Mouse (Mus musculus) large intestine, adult 2 months (tissue): Measurements from ENCODE around the gene Ccdc155. TPM values are rescaled to one million over a fixed set of nuclear protein-coding genes. Genes with fewer than 3 reads are reported as not detected.
"Not testable (repeated sequence)": the region's sequence is repeated elsewhere in the genome, so short reads cannot be mapped to it uniquely, and the experiment has no call there.

Experiments
- DNase-seq: peaks from one replicate; pipeline ENCODE4 v3.0.0-alpha.2; 2012; ENCODE audit warnings: low read depth, low spot score
- WGBS: fragments of 180-500 bp; shearing (Covaris S2); methylation state at CpG from one replicate; pipeline ENCODE4 v1.1.7; 2018; 5-methylcytosine and 5-hydroxymethylcytosine counted together
- polyA plus RNA-seq: library from polyadenylated mRNA; depleted of rRNA; stranded (reverse); fragments of >200 nt; gene quantifications from 2 replicates; pipeline ENCODE4 v1.2.3, GENCODE M21; 2012

Gene Ccdc155
- polyA plus RNA-seq, 1 experiment: 0.09 TPM

DNA sequence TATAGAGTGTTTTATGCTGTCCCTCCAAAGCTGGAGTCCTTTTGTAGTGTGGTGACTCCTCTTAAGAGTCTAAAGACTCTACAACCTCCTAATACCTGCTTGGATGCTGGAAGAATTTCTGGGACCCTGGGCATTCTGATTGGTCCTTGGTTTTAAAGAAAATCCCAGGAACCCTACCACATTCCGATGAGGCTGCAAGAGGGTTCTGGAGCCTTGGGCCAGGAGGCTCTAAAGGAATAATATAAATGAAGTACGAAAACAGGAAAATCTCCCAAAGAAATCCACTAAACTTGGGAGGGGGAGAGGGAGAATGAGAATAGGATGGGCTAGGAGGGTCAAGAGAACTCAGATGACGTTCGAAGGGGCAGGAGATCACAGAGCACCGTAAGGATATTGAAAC, 51.1 kb downstream of the Ccdc155 start:
- DNase-seq: no peak
- under 1% methylated on average over 5 of the region's 5 CpGs for WGBS

DNA sequence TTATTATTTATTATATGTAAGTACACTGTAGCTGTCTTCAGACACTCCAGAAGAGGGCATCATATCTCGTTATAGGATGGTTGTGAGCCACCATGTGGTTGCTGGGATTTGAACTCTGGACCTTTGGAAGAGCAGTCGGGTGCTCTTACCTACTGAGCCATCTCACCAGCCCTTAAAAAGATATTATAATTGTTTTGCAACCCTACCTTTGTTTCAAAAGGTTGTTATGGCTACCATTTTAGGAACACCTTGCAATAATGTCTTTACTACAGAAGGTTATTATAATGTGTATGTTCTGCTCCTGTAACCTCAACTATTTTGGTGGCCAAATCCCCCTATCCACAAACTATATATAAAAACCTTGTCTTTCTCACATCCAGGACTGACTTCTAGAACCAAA, 51.6 kb downstream of the Ccdc155 start:
- 57% methylated on average over 2 of the region's 2 CpGs for WGBS
- DNase-seq: not testable (repeated sequence)

DNA sequence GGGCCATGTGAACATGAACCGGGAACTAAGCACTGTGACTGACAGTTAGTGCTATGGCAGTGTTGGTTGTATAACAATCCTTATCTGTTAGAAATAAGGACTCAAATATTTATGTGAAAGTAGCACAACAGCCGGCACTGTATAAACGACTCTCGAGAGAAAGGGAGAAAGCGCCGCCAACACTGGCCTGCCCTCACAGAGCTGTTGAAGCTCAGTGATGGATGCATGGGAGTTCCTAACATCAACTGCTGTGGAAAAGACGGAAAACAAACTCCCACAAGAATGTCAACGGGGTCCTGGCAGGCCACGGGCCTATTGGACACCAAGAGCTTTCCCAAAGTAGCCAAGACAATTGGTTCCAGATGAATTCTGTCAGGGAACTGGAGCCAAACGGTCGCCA, 53.4 kb downstream of the Ccdc155 start:
- no peak for DNase-seq
- WGBS: 63% methylated on average over 11 of the region's 11 CpGs

DNA sequence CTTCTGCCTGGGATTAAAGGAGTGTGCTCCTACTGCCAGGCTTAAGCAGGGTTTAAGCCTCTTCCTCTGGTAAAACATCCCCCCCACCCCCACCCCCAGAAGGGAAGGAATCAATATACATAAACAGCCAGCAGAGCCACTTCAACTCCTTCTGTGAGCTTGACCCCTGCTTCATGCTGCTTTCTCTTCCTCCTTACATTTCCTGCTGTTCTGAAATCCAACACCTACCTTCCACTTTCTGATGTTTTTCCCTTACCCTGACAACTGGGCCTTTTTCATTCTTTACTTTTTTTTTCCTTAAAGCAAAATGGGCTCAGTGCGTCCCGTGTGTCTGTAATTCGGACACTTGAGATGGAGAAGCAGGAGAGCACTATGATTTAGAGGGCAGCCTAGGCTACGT, 54.4 kb downstream of the Ccdc155 start:
- WGBS: 78% methylated on average over 4 of the region's 4 CpGs
- DNase-seq: no peak

DNA sequence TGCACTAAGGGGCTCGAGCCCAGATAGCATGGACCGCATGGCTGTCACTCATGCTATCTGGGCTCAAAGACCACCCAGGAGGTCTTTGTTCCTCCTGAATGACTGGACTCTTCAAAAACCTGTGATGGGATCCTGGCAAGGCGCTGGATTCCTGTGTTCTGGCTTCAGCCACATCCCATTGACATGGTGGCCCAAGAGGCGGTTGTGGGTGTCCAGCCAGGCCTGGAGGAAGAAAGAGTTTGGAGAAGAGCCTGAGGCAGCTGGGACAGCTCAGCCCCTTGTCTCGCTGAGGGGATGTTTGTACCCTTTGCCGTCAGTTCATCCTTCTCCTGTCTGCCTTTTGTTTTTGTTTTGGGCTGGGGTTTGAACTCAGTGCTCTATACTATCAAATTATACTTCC, 55.1 kb downstream of the Ccdc155 start:
- DNase-seq: no peak
- WGBS: 83% methylated on average over 6 of the region's 6 CpGs

DNA sequence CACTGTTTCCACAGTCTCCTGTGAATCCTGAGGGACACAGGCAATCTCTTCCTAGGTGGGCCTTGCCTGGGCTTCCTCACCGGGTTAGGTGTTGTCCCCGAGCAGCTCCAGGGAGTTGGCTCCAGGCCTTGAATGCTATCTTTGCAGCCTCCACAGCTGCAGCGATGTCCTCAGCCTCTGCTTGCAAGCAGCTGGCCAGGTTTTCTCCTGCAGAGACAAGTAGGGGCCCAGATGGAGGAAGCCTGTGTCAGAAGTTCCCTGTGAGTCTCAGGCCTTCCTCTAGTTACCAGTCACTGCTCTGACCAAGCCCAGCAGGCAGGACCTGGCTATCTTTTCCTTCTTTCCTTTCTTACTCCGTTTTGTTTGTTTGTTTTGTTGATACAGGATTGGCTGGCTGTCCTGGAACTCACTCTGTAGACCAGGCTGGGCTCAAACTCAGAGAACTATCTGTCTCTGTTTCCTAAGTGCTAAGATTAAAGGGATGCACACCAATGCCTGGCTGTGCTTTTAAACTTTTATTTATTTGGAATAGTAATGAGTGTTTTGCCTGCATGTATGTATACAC, 56.1 kb downstream of the Ccdc155 start:
- WGBS: 56% methylated on average over 4 of the region's 4 CpGs
- no peak for DNase-seq

DNA sequence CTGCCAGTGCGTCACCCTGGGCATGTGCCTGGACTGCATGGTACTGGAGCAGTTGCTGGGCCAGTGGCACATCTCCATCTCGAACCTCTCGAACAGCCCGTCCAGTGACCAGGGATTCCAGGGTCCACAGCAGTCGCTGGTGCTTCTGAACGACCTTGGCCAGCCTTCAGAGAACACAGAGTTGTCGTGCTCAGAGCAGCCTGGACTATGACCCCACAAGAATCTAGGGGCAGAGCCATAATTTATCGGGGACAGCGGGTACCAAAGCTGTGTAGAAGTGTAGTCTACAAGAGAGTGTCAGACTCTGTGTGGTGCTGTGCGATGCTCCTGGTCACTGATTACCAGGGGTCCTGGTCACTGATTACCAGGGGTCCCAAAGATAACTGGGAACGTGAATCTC, 56.8 kb downstream of the Ccdc155 start:
- no peak for DNase-seq

DNA sequence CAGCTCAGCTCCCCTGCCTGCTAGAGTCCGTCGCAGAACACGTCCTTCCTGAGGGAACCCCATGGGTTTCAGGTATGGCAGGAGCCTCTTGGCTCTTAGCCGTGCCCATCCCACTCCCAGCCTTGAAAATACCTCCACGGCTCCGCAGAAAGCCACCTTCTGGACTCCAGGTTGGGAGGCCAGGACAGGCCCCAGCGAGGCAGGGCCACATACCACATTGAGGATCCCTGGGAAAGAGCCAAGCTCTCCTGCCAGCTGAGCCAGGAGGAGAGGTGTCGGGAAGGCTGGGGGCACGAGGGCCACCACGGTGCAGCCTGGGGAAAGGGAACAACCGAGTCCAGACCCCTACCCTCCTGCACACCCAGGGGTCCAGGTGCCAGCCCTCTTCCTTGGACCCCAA, 57.4 kb downstream of the Ccdc155 start:
- DNase-seq: no peak

More for the DNA sequence above, 56.8 kb downstream of the Ccdc155 start:
- 83% methylated on average over 11 of the region's 11 CpGs for WGBS

DNA sequence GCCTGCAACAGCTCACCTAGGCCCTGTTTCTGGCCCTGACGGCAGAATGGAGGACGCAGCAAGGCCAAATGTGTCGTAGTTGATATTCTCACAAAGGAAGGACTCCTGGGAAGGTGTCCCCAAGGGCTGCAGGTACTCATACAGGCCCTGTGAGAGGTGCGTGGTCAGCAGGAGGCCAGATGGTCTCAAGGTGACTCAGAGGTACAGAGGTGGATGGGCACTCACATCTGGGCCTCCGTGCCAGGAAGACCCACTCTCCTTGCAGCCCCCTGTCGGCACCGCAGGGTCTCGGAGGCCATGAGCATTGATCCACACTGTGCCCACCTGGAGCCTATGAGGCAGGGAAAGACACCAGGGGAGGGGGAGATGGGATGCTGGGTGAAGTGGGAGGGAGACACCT, 59.2 kb downstream of the Ccdc155 start:
- 95% methylated on average over 8 of the region's 8 CpGs for WGBS
- DNase-seq: no peak

More for the DNA sequence above, 57.4 kb downstream of the Ccdc155 start:
- 94% methylated on average over 11 of the region's 11 CpGs for WGBS

DNA sequence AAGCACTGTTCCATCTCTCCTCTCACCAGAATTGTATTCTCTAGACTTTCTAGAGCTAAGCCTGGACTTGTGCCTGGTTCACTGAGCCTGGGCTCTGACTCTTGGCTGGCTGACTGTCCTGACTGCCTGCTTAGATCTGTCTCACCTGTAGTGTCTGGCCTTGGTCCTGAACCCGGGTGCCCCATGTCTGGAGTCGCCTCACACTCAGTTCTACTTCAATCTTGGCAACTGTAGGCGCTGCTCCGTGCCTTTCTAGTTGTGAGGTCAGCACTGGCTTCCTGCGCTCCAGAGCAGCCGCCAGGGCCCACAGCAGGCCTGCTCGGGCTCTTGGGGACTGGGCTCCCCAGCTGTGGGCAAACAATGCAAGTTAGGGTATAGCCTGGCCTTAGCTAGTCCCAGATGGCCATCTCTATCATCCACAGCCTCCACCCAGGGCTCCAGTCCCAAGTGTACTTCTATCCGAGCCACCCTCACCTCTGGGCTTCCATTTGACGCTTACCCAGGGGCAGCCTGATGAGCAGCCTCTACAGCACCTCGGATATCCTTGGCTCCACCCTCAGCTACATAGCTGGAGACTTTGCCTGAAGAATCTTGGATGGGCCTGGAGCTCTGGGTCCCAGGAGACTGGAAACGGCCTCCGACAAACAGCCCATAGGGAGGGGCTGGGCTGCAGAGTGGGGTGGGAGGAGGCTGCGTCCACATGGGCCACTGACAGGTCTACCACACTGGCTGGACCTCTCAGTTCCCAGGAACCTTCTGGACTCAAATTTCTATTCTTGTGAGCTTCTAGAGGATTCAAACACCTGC, 60.1 kb downstream of the Ccdc155 start:
- WGBS: 88% methylated on average over 13 of the region's 13 CpGs
- DNase-seq: no peak

DNA sequence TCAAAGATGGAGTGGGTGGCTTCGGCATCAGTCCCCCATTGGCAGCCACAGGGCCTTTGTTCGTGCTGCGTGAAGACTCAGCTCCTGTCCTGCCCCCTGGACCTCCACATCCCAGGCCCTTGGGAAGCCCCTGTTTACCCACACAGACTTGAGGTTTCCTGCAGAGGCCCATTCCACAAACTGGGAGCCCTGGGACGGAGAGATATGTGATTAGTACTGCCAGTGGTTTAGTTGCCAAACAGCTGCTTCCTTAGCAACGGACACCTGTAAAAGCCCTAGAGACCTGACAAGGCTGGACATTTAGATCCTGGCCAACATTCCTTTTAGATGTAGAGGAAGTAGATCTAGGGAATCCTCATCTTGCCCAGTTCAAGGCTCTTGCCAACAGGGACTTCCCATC, 62.8 kb downstream of the Ccdc155 start:
- no peak for DNase-seq
- 93% methylated on average over 5 of the region's 5 CpGs for WGBS

DNA sequence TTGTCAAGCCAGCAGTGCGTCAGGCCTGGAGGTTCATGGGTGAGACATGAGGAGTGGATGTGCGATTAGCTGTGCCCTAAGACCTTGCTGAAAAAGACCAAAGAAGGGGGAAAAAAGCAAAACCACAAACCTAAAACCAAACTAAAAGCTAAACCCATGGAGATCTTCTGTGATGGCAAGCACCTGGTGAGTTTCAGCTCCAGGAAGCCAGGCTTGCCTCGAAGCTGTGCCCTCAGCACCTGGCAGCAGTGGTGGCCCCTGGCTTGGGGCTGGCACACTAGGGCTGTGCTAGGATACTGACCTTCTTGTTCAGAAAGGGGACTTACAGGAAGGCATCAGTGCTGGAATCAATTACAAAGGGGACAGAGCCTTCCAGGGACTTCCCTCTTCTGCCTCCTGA, 63.4 kb downstream of the Ccdc155 start:
- 88% methylated on average over 3 of the region's 3 CpGs for WGBS
- no peak for DNase-seq

DNA sequence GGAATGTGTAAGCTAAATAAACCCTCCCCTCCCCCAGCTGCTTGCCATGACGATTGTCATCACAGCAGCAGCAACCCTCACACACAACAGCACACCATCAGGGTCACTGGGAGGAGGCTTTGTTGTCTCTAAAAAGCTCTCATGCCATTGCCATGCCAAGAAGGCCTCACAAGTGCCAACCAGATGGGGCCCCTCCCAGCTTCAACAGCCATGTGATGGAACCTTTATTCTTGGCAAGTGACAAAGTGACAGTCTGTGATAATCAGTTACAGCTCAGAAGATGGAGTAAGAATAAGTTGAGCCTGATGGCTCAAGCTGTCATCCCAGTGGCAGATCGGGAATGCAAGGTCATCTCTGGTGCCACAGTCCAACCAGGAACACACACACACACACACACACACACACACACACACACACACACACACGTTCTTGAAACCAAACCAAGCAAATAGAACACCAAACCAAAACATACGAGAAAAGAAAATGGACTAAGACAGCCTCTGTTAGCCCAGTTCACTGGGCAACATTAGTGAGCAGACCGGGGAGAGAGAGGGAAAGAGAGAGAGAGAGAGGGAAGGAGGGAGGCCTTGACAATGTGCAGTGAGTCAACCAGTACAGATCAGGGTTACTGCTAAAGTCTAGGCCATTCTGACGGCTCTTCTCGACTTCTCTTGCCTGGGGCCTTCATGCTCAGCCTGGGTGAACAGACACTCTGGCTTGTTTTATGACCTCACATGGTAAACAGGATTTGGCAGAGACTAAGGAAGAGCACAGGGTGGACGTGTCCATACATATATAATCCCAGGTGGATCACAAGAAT, 64.6 kb downstream of the Ccdc155 start:
- DNase-seq: no peak
- 66% methylated on average over 8 of the region's 8 CpGs for WGBS

DNA sequence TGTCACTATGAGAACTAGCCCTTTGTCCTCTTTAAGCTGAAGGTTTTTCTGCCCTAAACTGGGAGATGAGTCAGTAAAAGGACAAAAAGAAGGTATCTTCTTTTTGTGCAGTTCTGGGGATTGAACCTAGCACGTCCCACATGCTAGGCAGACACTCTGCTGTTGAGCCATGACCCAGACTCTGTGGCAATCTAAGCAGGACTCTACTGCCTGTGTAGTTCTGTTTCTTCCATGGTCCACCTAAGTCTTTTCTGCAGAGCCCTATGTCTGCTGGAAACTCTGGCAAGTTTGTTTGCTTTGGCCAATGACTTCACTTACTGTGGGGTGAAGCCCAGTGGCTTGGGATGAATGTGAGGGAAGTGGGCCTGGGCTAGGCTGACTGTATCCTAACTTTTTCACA, 66.3 kb downstream of the Ccdc155 start:
- DNase-seq: no peak
- 100% methylated on average over 1 of the region's 1 CpGs for WGBS

DNA sequence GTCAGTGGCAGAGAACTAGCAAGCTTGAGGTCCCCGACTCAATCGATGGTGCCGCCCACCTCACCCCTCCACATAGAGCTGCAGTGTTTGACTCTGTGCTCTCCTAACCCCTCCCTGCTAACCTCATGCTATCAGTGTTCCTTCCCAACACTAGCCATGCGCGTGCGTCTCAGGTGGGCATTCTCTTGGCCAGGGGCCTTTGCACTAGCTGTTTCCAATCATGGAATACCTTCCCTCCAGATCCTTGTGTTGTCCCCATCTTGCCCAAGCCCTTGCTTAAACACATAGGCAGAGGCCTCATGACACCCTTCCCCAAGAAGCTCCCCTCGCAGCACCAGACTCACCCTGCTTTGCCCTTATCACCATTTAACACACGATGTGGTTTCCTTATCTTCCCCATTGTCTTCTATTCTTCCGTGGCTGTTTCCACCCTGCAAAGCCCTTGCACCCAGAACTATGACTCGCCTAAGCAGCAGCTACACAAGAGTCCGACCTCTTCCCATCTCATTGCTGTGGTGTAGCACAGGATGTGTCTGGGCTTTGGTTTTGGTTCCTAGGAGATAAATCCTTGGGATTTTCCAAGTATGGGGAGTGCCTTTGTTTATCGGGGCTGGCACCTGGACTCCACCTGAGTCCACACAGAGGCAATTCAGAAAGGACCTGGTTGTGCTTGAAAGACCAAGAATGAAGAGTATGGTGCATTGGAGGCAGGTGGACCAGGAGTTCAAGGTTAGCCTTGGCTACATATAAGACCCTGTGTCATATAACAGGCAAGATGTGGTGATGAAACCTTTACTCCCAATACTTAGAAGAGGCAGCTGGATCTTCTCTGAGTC, 67.3 kb downstream of the Ccdc155 start:
- WGBS: 59% methylated on average over 12 of the region's 12 CpGs

DNA sequence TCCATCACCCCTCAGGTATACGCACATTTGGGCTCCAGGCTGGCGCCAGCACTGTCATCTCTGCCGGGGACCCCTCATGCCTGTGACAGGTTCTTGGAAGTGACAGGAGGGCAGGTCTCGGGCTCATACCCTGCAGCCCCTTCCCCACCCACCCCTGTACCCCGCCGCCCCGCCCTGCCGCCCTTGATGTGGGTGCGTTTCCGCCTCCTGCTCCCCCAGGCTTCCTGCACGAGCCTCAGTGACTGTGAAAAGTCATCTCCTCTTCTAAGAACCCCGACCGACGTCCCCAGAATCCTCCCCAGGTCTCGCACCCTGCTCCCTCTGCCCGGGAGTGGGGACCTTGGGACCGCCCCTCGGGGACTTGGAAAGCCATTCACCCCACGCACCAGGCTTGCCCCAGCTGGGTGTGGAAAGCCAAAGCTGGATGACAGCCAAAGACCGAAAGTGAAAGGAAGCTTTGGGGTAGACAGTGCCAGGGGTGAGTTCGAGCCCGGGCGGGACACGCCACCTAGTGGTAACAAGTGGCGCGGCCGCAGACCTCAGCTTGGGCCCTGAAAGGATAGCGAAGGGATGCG, 68.6 kb downstream of the Ccdc155 start, which contains the start of the genes Gm45713 and Flt3l:
Gene Gm45713, minus strand, starts transcription at position 239 of the 575 bp plus-strand sequence.
Gene Flt3l, minus strand, starts transcription at position 440 of the 575 bp plus-strand sequence.
- peak; percentile 95 for DNase-seq
- 2% methylated on average over 29 of the region's 29 CpGs for WGBS

More for the DNA sequence above, 67.3 kb downstream of the Ccdc155 start:
- no peak for DNase-seq

DNA sequence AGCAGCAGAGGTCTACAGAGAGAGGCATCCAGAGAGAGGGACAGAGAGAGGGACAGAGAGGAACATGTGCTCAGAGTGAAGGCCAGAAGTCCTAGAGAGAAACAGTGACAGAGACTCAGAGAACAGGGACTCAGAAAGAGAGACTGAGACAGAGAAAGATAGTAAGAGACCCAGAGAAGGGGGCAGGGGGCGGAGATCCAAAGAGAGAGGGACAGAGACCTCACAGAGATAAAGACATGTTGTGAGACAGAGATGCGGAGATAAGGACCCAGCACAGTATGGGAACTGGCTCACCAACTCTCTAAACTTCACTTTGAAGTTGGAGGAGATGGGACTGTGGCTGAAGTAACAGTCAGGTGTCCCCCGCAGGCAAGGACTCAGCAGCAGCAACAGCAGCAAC, 69.3 kb downstream of the Ccdc155 start:
- DNase-seq: no peak
- 81% methylated on average over 3 of the region's 3 CpGs for WGBS

DNA sequence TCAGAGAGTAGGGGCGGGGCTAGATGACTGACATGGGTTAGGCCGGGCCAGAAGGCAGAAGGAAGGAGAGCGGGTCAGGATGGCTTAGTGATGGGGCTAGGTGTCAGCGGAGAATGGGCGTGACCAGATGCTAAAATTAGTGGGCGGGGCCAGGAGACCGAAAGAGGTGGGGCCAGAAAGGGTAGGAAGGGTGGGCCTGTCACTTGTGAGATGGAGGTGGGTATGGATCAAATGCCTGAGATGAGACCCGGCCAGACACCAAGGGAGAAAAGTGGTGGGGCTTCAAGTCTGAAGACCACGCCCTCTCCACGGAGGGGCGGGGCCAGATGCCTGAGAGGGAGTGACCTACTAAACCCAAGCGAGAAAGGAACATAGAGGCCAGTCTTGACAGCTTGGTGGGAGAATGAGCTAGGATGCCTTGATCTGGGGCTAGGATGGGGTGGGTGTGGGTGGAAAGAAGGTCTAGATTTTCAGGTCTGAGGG, 70.1 kb downstream of the Ccdc155 start:
- DNase-seq: no peak
- 25% methylated on average over 12 of the region's 12 CpGs for WGBS
